Mouse (Mus musculus) lung, postnatal 36 days (tissue): ENCODE results near the gene Prnd.
A peak's percentile ranks its signal among the peaks of the same experiment; 100 is the strongest.

Experiments
- DNase-seq: peaks from one replicate; pipeline ENCODE4 v3.0.0; 2022; ENCODE audit warnings: mixed read lengths

Prnd gene

DNA sequence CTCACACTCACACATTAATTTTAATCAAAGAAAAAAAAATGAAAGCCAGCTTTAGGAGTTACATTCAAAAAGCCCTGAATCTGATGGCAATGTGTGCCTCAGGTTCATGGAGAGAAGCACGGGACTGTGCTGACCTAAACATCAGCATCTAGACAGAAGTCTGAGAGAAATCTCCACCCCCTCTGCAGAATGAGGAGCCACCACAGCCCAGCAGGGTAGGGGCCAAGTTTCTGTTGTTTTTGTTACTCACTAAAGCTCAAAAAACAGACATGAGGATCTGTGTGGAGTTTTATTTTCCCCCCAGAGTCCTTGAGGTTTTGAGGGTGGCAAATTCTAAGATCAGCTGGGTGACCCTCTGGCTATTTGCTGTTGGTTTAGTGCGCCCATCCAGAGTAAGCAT is 37.9 kb downstream of the Prnd start:
- DNase-seq = no peak

GRCm38 (mm10) chr2:131992487-131992886 is 41.8 kb downstream of the Prnd start:
- no peak for DNase-seq

GRCm38 (mm10) chr2:131993151-131993550 is 42.5 kb downstream of the Prnd start:
- no peak for DNase-seq

GRCm38 (mm10) chr2:131993563-131994088 is 43.0 kb downstream of the Prnd start:
- DNase-seq = no peak

- no peak for DNase-seq
Observed at GRCm38 (mm10) chr2:131994971-131995370, 44.3 kb downstream of the Prnd start.

DNA sequence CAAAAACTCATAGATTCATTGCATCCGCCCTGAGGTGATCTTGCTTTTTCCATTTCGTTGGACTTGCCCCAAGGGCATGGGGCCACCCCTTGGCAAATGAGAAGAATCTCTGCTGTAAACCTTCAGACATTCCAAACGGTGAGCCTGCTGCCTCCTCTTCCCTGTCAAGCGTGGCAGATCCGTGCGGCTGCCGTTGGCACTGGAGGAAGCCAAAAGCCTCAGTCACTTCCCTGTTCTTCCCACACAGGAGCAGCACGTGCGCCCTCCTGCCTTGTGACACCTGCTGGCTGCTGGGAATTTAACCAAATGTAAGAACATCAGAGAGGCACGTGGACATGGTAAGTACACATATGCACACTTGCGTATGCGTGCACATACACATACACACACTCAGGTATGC is 45.1 kb downstream of the Prnd start:
- no peak for DNase-seq

- DNase-seq = no peak
Observed at GRCm38 (mm10) chr2:131996369-131996768, 45.7 kb downstream of the Prnd start.

GRCm38 (mm10) chr2:131997356-131997755 is 46.7 kb downstream of the Prnd start:
- no peak for DNase-seq

GRCm38 (mm10) chr2:132001696-132002334 is 51.2 kb downstream of the Prnd start:
- DNase-seq = peak; percentile 57

DNA sequence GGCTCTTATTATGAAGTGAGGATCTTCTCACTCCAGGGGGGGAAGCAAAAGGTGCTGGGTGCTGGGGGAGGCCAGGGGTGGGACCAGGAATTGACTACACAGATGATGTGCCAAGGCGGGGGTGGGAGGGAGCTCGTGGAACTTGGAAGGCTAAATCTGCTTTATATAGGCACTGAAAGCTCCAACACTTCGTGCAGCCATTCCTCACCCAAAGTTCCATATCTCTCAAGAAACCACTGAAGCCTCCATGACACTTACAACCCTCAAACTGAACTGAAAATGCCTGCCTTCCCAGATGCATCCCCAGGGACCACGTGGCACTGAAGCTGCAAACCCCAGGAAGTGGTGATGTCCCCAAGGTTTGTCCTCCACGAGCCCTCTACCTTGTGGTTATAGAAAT is 53.3 kb downstream of the Prnd start:
- DNase-seq = no peak

- DNase-seq = peak; percentile 69
Observed at GRCm38 (mm10) chr2:132004495-132005136, 54.0 kb downstream of the Prnd start.

DNA sequence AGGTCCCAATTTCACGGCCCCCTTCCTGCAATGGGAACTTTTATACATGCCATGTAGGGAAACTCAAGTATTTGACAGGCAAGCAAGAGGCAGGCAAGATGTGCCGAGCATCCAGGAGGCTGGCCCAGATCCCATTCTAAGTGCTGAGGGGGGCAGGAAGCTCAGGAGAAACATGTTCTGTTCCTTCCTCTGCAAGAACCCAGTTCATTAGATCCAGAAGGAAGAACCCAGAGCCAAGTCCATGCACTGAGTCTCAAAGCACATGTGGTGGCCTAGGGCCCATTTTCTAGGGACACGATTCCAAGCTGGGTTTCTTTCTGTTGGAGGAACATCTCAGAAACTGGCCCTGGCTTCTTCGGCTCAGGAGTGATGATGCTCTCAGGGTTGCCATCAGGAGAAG is 54.8 kb downstream of the Prnd start:
- no peak for DNase-seq
